Mouse (Mus musculus) leukemia stem cell, adult 10-12 weeks (primary cell): ENCODE measurements around the gene Olfr457. TPM values are rescaled to one million over a fixed set of nuclear protein-coding genes. Genes with fewer than 3 reads are reported as not detected.

Source experiments
- polyA plus RNA-seq: library from polyadenylated mRNA; stranded (reverse); fragments of >175 nt; gene quantifications from 2 replicates; pipeline ENCODE4 v1.2.3, GENCODE M21; 2012; ENCODE audit warnings: low replicate concordance

Olfr457 gene
- polyA plus RNA-seq, result not detected in 2 replicates

GRCm38 (mm10) chr6:42476235-42476634 lies at the start of gene Olfr457:
Gene Olfr457, minus strand, starts transcription at chr6:42476335.

GRCm38 (mm10) chr6:42487114-42487513 lies 11.0 kb upstream of the Olfr457 start, which contains the start of gene Olfr456:
Gene Olfr456, minus strand, starts transcription at chr6:42487214.

GRCm38 (mm10) chr6:42465096-42465495 lies 11.0 kb downstream of the Olfr457 start, which contains the start of gene Olfr458:
Gene Olfr458, minus strand, starts transcription at chr6:42465196.

GRCm38 (mm10) chr6:42434446-42434845 lies 41.7 kb downstream of the Olfr457 start, which contains the start of gene Tas2r126:
Gene Tas2r126, plus strand, starts transcription at chr6:42434535.

Other genes starting within 250 kb of the Olfr457 start
- 0.26 TPM in 1 of 2 replicates, not detected in the other for gene Gstk1, start 230.4 kb downstream of the Olfr457 start, polyA plus RNA-seq
- not detected in 2 replicates for gene Tmem139, start 214.4 kb downstream of the Olfr457 start, polyA plus RNA-seq
- 2.2 and 3.8 TPM in 2 replicates for gene Casp2, start 211.3 kb downstream of the Olfr457 start, polyA plus RNA-seq
- 0.10 and 0.16 TPM in 2 replicates for gene Clcn1, start 189.7 kb downstream of the Olfr457 start, polyA plus RNA-seq
- gene Fam131b, start 151.7 kb downstream of the Olfr457 start, polyA plus RNA-seq, result not detected in 2 replicates
- gene Zyx, start 126.7 kb downstream of the Olfr457 start, polyA plus RNA-seq, result 283 and 580 TPM in 2 replicates
- gene Epha1, start 103.1 kb downstream of the Olfr457 start, polyA plus RNA-seq, result not detected in 2 replicates
- not detected in 2 replicates for gene Tas2r143, start 76.1 kb downstream of the Olfr457 start, polyA plus RNA-seq
- not detected in 2 replicates for gene Tas2r135, start 70.9 kb downstream of the Olfr457 start, polyA plus RNA-seq
- gene Tas2r126, start 41.8 kb downstream of the Olfr457 start, polyA plus RNA-seq, result not detected in 2 replicates
- not detected in 2 replicates for gene Olfr458, start 11.1 kb downstream of the Olfr457 start, polyA plus RNA-seq
- gene Olfr456, start 10.9 kb upstream of the Olfr457 start, polyA plus RNA-seq, result not detected in 2 replicates
- gene Olfr455, start 71.3 kb upstream of the Olfr457 start, polyA plus RNA-seq, result not detected in 2 replicates
- not detected in 2 replicates for gene Tcaf3, start 121.4 kb upstream of the Olfr457 start, polyA plus RNA-seq
- gene Tcaf2, start 168.9 kb upstream of the Olfr457 start, polyA plus RNA-seq, result not detected in 2 replicates
- gene Tcaf1, start 233.8 kb upstream of the Olfr457 start, polyA plus RNA-seq, result 0.11 and 0.17 TPM in 2 replicates